Mouse (Mus musculus) c-Kit-positive CD71-negative TER-119-negative erythroid progenitor cells, embryonic 14.5 days (primary cell): Measurements from ENCODE around the gene 4930503B20Rik.

Experiments
- DNase-seq: peaks from one replicate; pipeline ENCODE4 v3.0.0-alpha.2; 2013; ENCODE audit warnings: low read depth

Gene 4930503B20Rik

GRCm38 (mm10) chr3:146599198-146599900, 51.8 kb downstream of the 4930503B20Rik start:
- DNase-seq, result no peak

- DNase-seq, result no peak
Measured at GRCm38 (mm10) chr3:146598411-146598810, 52.7 kb downstream of the 4930503B20Rik start.

- no peak for DNase-seq
Measured at GRCm38 (mm10) chr3:146596864-146597263, 54.3 kb downstream of the 4930503B20Rik start.

GRCm38 (mm10) chr3:146596387-146596786, 54.7 kb downstream of the 4930503B20Rik start:
- no peak for DNase-seq

- no peak for DNase-seq
Measured at GRCm38 (mm10) chr3:146595440-146595839, 55.7 kb downstream of the 4930503B20Rik start.
